Mouse (Mus musculus) liver, embryonic 14.5 days (tissue): ENCODE measurements around the gene Mrps26.

Experiments used
- CTCF ChIP-seq: IDR thresholded peaks from 2 replicates; pipeline ENCODE4 v1.5.1; 2016; ENCODE audit warnings: antibody characterized with exemption, low read depth, control low read depth
- EP300 ChIP-seq: IDR thresholded peaks from 2 replicates; pipeline ENCODE4 v1.6.1; 2016; ENCODE audit warnings: antibody characterized with exemption, low read depth

DNA sequence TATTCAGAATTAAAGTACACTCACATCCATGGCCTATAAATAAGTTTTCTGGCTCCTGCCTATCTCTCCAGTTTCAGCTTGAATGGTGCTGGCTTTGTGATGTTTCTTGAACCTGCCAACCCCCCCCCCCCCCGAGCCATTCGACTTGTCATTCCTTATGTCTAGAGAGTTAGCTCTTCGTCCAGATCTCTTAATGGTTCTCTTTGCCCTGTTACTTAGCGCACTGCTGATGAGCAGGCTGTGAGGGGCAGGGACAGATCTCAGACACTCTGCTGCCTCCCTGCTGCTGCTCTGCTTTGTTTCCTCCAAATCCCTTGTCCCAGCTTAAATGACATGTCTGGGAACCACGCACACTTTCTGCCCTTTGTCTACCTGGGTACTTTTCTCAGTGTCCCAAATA, 47.8 kb upstream of the Mrps26 start:
- TF ChIP-seq CTCF (no peak), EP300 (no peak)
